25 mouse cellular contexts compared by ENCODE assay signal in the genomic region with DNA sequence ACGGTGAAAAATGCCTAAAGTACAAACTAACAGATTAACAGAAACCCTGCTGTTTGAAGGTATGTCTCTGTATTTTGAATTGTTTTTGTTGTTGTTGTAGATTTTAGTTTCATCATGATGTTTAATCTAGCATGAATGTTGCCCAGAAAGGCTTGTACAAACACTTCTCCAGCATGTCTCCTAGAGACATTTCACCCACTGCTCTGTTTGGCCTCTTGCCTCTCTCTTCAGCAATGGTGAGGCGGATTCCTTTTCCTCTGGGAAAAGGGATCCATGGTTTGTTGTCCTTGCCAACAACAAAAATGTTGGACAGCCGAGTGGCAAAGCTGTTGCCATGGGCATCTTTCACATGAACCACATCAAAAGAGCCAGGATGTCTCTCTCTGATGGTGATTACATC.
"Had no signal": no experiment of that assay in that cellular context is flagged by ENCODE, and none has a peak within 500 bp of the region (broad histone marks: within the 10 kb centered on the region; RNA-seq: fewer than 3 reads in every experiment).

No protein-coding gene starts in this region.

- H3K4me2 ChIP-seq: heart, embryonic 11.5 days; heart, embryonic 13.5 days; heart, embryonic 15.5 days; hindbrain, embryonic 13.5 days; hindbrain, embryonic 15.5 days; kidney, embryonic 15.5 days; limb, embryonic 12.5 days; liver, embryonic 12.5 days had no signal

- H3K9me3 ChIP-seq: heart, embryonic 13.5 days; heart, embryonic 15.5 days; hindbrain, embryonic 13.5 days; hindbrain, embryonic 15.5 days; kidney, embryonic 15.5 days; limb, embryonic 10.5 days; limb, embryonic 12.5 days; liver, embryonic 12.5 days had no signal

- H3K27ac ChIP-seq: heart, adult 2 months; heart, embryonic 13.5 days; heart, embryonic 15.5 days; hindbrain, embryonic 13.5 days; hindbrain, embryonic 15.5 days; hindbrain, postnatal 0 days; kidney, embryonic 15.5 days; layer of hippocampus, adult 2 months; left cerebral cortex, adult 2 months; limb, embryonic 10.5 days; limb, embryonic 12.5 days; liver, embryonic 12.5 days; liver, embryonic 14.5 days had no signal

- H3K9ac ChIP-seq: heart, embryonic 13.5 days; heart, embryonic 15.5 days; hindbrain, embryonic 13.5 days; hindbrain, embryonic 15.5 days; kidney, embryonic 15.5 days; limb, embryonic 12.5 days; liver, embryonic 12.5 days; liver, embryonic 14.5 days had no signal

- H3K36me3 ChIP-seq: heart, embryonic 15.5 days; hindbrain, embryonic 13.5 days; liver, embryonic 12.5 days had no signal

- DNase-seq: gastrocnemius, postnatal 14 days; heart, adult 11 months; heart, adult 2 months; heart, postnatal 14 days; heart, postnatal 36 days; kidney, adult 11 months; kidney, adult 2 months; kidney, adult 9 months; kidney, postnatal 10 days; kidney, postnatal 25 days; kidney, postnatal 4 days had no signal

- ATAC-seq: hindbrain, postnatal 0 days; intestine, embryonic 16.5 days; liver, embryonic 12.5 days had no signal

- H3K4me3 ChIP-seq: heart, adult 2 months; heart, embryonic 13.5 days; heart, embryonic 15.5 days; hindbrain, embryonic 13.5 days; hindbrain, embryonic 15.5 days; kidney, embryonic 15.5 days; layer of hippocampus, adult 2 months; left cerebral cortex, adult 2 months; limb, embryonic 10.5 days; limb, embryonic 12.5 days; liver, embryonic 12.5 days had no signal

- H3K27me3 ChIP-seq: heart, embryonic 13.5 days; heart, embryonic 15.5 days; hindbrain, embryonic 13.5 days; hindbrain, embryonic 15.5 days; kidney, embryonic 15.5 days; limb, embryonic 12.5 days; liver, embryonic 12.5 days had no signal
